In the genomic region with DNA sequence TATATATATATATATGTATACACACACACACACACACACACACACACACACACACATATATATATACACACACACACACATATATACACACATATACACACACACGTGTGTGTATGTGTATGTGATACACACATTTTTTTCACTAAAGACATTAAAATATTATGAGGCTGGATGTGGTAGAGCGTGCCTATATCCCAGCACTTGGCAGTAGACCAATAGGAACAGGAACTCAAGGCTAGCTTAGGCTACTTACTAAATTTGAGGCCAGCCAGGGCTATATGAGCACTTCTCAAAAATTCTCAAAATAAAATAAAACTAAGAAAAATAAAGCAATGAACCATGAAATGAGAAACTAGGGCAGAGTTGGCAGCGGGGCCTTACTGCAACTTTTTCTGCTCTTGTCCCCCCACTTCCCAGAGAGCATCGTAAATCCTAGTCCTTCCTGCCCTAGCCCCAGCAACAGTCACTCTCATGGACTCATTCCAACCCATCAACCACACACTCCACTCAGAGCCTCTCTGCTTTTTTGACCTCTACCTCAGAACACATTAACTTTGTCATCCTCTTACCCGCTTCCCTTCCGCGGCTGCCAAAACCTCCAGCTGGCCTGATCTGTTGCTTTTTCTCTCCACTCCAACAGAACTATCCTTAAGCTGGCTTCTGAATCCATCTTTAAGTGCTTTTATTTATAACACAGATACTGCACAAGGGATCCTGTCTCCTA, we compare ENCODE assay signal across 13 mouse cellular contexts.
DNase-seq lines count a peak whose midpoint lies in the region; ATAC-seq and TF ChIP-seq lines count a peak whose summit lies in the region.
"Had no signal": no experiment of that assay in that cellular context is flagged by ENCODE, and none has a peak within 500 bp of the region (broad histone marks: within the 10 kb centered on the region; RNA-seq: fewer than 3 reads in every experiment).

No protein-coding gene starts in this region.

- intact Hi-C loops in heart, postnatal 25 days (cut with DNase I): no loop called here

- H3K9ac ChIP-seq in embryonic facial prominence, embryonic 14.5 days (ENCODE audit: low read depth, low read length): no peak overlapping the region
- H3K9ac ChIP-seq in MEL (ENCODE audit: control insufficient read depth, low read depth, low read length, poor library complexity, severe bottlenecking): no peak overlapping the region
- no peak overlapping the region for H3K9ac ChIP-seq in liver, embryonic 11.5 days (ENCODE audit: low read depth, low read length)
- no peak overlapping the region for H3K9ac ChIP-seq in midbrain, embryonic 14.5 days (replicated peaks; ENCODE audit: low read length)
- no peak overlapping the region for H3K9ac ChIP-seq in hindbrain, embryonic 12.5 days
- H3K9ac ChIP-seq: hindbrain, embryonic 14.5 days; midbrain, embryonic 12.5 days had no signal

- TF ChIP-seq EP300 in MEL (IDR thresholded peaks at IDR 0.05; ENCODE audit: low read depth in 1 of 2, low read length in 2 of 2): no peak

- H3K27me3 ChIP-seq in embryonic facial prominence, embryonic 14.5 days (replicated peaks; ENCODE audit: control insufficient read depth, insufficient read depth, low read length): no peaks in the 10 kb centered on the region
- H3K27me3 ChIP-seq in embryonic facial prominence, embryonic 10.5 days (replicated peaks; ENCODE audit: low read depth, poor library complexity, severe bottlenecking): no peaks in the 10 kb centered on the region
- no peaks in the 10 kb centered on the region for H3K27me3 ChIP-seq in MEL (ENCODE audit: control insufficient read depth in 1 of 2, insufficient read depth in 2 of 2, low read length in 2 of 2)
- H3K27me3 ChIP-seq in liver, embryonic 11.5 days (replicated peaks; ENCODE audit: control insufficient read depth, insufficient read depth, low read length): no peaks in the 10 kb centered on the region
- no peaks in the 10 kb centered on the region for H3K27me3 ChIP-seq in midbrain, embryonic 14.5 days (ENCODE audit: control insufficient read depth, insufficient read depth, low read length)
- H3K27me3 ChIP-seq in hindbrain, embryonic 12.5 days: no peaks in the 10 kb centered on the region
- H3K27me3 ChIP-seq: midbrain, embryonic 12.5 days had no signal

- 84% methylated on average over 7 of the region's 7 CpGs for WGBS in embryonic facial prominence, embryonic 14.5 days
- WGBS in embryonic facial prominence, embryonic 10.5 days: 94% methylated on average over 7 of the region's 7 CpGs
- WGBS in liver, embryonic 11.5 days: 86% methylated on average over 7 of the region's 7 CpGs
- 95% methylated on average over 7 of the region's 7 CpGs for WGBS in midbrain, embryonic 14.5 days
- WGBS in hindbrain, embryonic 12.5 days: 91% methylated on average over 7 of the region's 7 CpGs

- no peak overlapping the region for H3K27ac ChIP-seq in embryonic facial prominence, embryonic 14.5 days (replicated peaks; ENCODE audit: low read depth, low read length)
- no peak overlapping the region for H3K27ac ChIP-seq in embryonic facial prominence, embryonic 10.5 days (replicated peaks)
- no peak overlapping the region for H3K27ac ChIP-seq in MEL (ENCODE audit: control insufficient read depth, low read depth, low read length)
- H3K27ac ChIP-seq in liver, embryonic 11.5 days (ENCODE audit: low read depth, low read length): no peak overlapping the region
- no peak overlapping the region for H3K27ac ChIP-seq in midbrain, embryonic 14.5 days (replicated peaks; ENCODE audit: low read depth, low read length)
- no peak overlapping the region for H3K27ac ChIP-seq in hindbrain, embryonic 12.5 days
- H3K27ac ChIP-seq: hindbrain, embryonic 14.5 days; midbrain, embryonic 12.5 days had no signal

- no peaks in the 10 kb centered on the region for H3K4me1 ChIP-seq in embryonic facial prominence, embryonic 14.5 days (ENCODE audit: control insufficient read depth, insufficient read depth, low read length)
- H3K4me1 ChIP-seq in embryonic facial prominence, embryonic 10.5 days: no peaks in the 10 kb centered on the region
- no peaks in the 10 kb centered on the region for H3K4me1 ChIP-seq in MEL (ENCODE audit: control insufficient read depth in 1 of 2, insufficient read depth in 2 of 2, low read length in 2 of 2)
- no peaks in the 10 kb centered on the region for H3K4me1 ChIP-seq in liver, embryonic 11.5 days (replicated peaks; ENCODE audit: control insufficient read depth, insufficient read depth, low read length)
- H3K4me1 ChIP-seq in midbrain, embryonic 14.5 days (ENCODE audit: control insufficient read depth, insufficient read depth, low read length): no peaks in the 10 kb centered on the region
- H3K4me1 ChIP-seq in hindbrain, embryonic 12.5 days: no peaks in the 10 kb centered on the region
- H3K4me1 ChIP-seq: midbrain, embryonic 12.5 days had no signal

- peak; percentile 11 for DNase-seq in embryonic facial prominence, embryonic 14.5 days (ENCODE audit: low spot score)
- DNase-seq in embryonic facial prominence, embryonic 10.5 days (ENCODE audit: low spot score): no peak
- DNase-seq in MEL (ENCODE audit: low read depth, low spot score): peak; percentile 13
- peak; percentile 7 for DNase-seq in heart, postnatal 25 days (ENCODE audit: low spot score)
- peak; percentile 65 to 74 for DNase-seq in kidney, postnatal 4 days
- no peak for DNase-seq in liver, embryonic 11.5 days (ENCODE audit: low spot score)
- no peak for DNase-seq in midbrain, embryonic 14.5 days
- DNase-seq: cerebellum, adult 11 months; left cerebral cortex, postnatal 4 days had no signal

- no peak overlapping the region for H3K4me3 ChIP-seq in embryonic facial prominence, embryonic 14.5 days (ENCODE audit: low read depth, low read length)
- no peak overlapping the region for H3K4me3 ChIP-seq in embryonic facial prominence, embryonic 10.5 days
- H3K4me3 ChIP-seq in MEL (ENCODE audit: control insufficient read depth in 1 of 2, insufficient read depth in 1 of 2, low read depth in 2 of 2, low read length in 2 of 2): no peak overlapping the region
- H3K4me3 ChIP-seq in liver, embryonic 11.5 days (ENCODE audit: low read depth, low read length): no peak overlapping the region
- H3K4me3 ChIP-seq in midbrain, embryonic 14.5 days (replicated peaks; ENCODE audit: low read depth, low read length): no peak overlapping the region
- H3K4me3 ChIP-seq in hindbrain, embryonic 12.5 days: no peak overlapping the region
- H3K4me3 ChIP-seq: erythroblast, embryonic 14.5 days; midbrain, embryonic 12.5 days had no signal

- TF ChIP-seq POLR2A in MEL (IDR thresholded peaks at IDR 0.05; ENCODE audit: control insufficient read depth in 1 of 2, insufficient read depth in 1 of 2, low read depth in 1 of 2, low read length in 2 of 2, poor library complexity in 1 of 2): no peak

- H3K9me3 ChIP-seq in embryonic facial prominence, embryonic 14.5 days (ENCODE audit: control insufficient read depth, low read length): no peaks in the 10 kb centered on the region
- no peaks in the 10 kb centered on the region for H3K9me3 ChIP-seq in embryonic facial prominence, embryonic 10.5 days
- H3K9me3 ChIP-seq in MEL (replicated peaks; ENCODE audit: insufficient read depth, low read length): no peaks in the 10 kb centered on the region
- H3K9me3 ChIP-seq in liver, embryonic 11.5 days (ENCODE audit: control insufficient read depth, low read length): no peaks in the 10 kb centered on the region
- no peaks in the 10 kb centered on the region for H3K9me3 ChIP-seq in midbrain, embryonic 14.5 days (ENCODE audit: control insufficient read depth, low read length)
- no peaks in the 10 kb centered on the region for H3K9me3 ChIP-seq in hindbrain, embryonic 12.5 days (replicated peaks)
- H3K9me3 ChIP-seq: midbrain, embryonic 12.5 days had no signal

- no peak overlapping the region for H3K4me2 ChIP-seq in embryonic facial prominence, embryonic 14.5 days (ENCODE audit: low read depth, low read length)
- no peak overlapping the region for H3K4me2 ChIP-seq in liver, embryonic 11.5 days
- H3K4me2 ChIP-seq in midbrain, embryonic 14.5 days (ENCODE audit: low read length): no peak overlapping the region
- no peak overlapping the region for H3K4me2 ChIP-seq in hindbrain, embryonic 12.5 days (replicated peaks)
- H3K4me2 ChIP-seq: hindbrain, embryonic 14.5 days; midbrain, embryonic 12.5 days had no signal

- no peak for TF ChIP-seq CTCF in MEL (IDR thresholded peaks at IDR 0.05 in 2 of 3, conservative IDR thresholded peaks at IDR 0.05 in 1 of 3; ENCODE audit: control insufficient read depth in 1 of 3, insufficient read depth in 1 of 3, low read depth in 2 of 3, low read length in 3 of 3, poor library complexity in 1 of 3, severe bottlenecking in 1 of 3)

- no peak for TF ChIP-seq RAD21 in MEL (IDR thresholded peaks at IDR 0.05; ENCODE audit: low read depth, low read length)

- ATAC-seq in embryonic facial prominence, embryonic 14.5 days (ENCODE audit: low read depth): no peak
- ATAC-seq in liver, embryonic 11.5 days (replicated peaks; ENCODE audit: low FRiP score): no peak
- no peak for ATAC-seq in midbrain, embryonic 14.5 days (ENCODE audit: low FRiP score, low TSS enrichment)
- no peak for ATAC-seq in hindbrain, embryonic 12.5 days (ENCODE audit: low FRiP score)

- no peaks in the 10 kb centered on the region for H3K79me2 ChIP-seq in MEL (ENCODE audit: control insufficient read depth, insufficient read depth, low read length, poor library complexity)

- H3K36me3 ChIP-seq in embryonic facial prominence, embryonic 14.5 days (ENCODE audit: control insufficient read depth, insufficient read depth, low read length): peaks cover 20% of the 10 kb centered on the region
- H3K36me3 ChIP-seq in embryonic facial prominence, embryonic 10.5 days (replicated peaks): peaks cover 39% of the 10 kb centered on the region
- H3K36me3 ChIP-seq in MEL (ENCODE audit: control insufficient read depth in 1 of 2, insufficient read depth in 2 of 2, low read length in 2 of 2): no peaks in the 10 kb centered on the region
- peaks cover 2% of the 10 kb centered on the region; the same call in 1 of the 2 replicates for H3K36me3 ChIP-seq in liver, embryonic 11.5 days (ENCODE audit: control insufficient read depth, insufficient read depth, low read length)
- H3K36me3 ChIP-seq in midbrain, embryonic 14.5 days (ENCODE audit: control insufficient read depth, insufficient read depth, low read length): peaks cover 15% of the 10 kb centered on the region
- peaks cover 23% of the 10 kb centered on the region for H3K36me3 ChIP-seq in hindbrain, embryonic 12.5 days

TF ChIP-seq in MEL, 35 proteins besides CTCF, POLR2A, EP300 and RAD21:
- no peak for TF ChIP-seq UBTF (IDR thresholded peaks at IDR 0.05; ENCODE audit: borderline replicate concordance, insufficient read depth, low read depth, low read length)
- TF ChIP-seq HCFC1 (IDR thresholded peaks at IDR 0.05; ENCODE audit: low read depth, low read length): no peak
- no peak for TF ChIP-seq SMC3 (IDR thresholded peaks at IDR 0.05; ENCODE audit: low read depth, low read length)
- TF ChIP-seq ETS1 (IDR thresholded peaks at IDR 0.05; ENCODE audit: low read depth, low read length): no peak
- TF ChIP-seq BHLHE40 (IDR thresholded peaks at IDR 0.05; ENCODE audit: borderline replicate concordance, low read depth, low read length): no peak
- TF ChIP-seq CHD1 (IDR thresholded peaks at IDR 0.05; ENCODE audit: low read depth, low read length): no peak
- TF ChIP-seq CHD2 (IDR thresholded peaks at IDR 0.05; ENCODE audit: low read length): no peak
- TF ChIP-seq TCF12 (IDR thresholded peaks at IDR 0.05; ENCODE audit: low read depth, low read length): no peak
- TF ChIP-seq SIN3A (IDR thresholded peaks at IDR 0.05; ENCODE audit: low read length): no peak

Comparison
In these comparisons a context has a peak if more than half of its experiments do, and no peak if none do; other contexts are left out.
1. DNase-seq: peak in embryonic facial prominence, embryonic 14.5 days (single experiment), MEL (single experiment), heart, postnatal 25 days (single experiment) and kidney, postnatal 4 days (2 of 2); none in embryonic facial prominence, embryonic 10.5 days (single experiment), liver, embryonic 11.5 days (single experiment) and midbrain, embryonic 14.5 days (single experiment).